Mouse (Mus musculus) cerebellum, adult 2 months (tissue): ENCODE data around the gene Cd180. TPM values are rescaled to one million over a fixed set of nuclear protein-coding genes. Genes with fewer than 3 reads are reported as not detected.
A peak's percentile ranks its signal among the peaks of the same experiment; 100 is the strongest.

Experiments
- DNase-seq, 2 experiments: peaks; one replicate each; pipeline ENCODE4 v3.0.0; 2021
- H3K27ac ChIP-seq: fragments of 200-500 bp; 2 replicates; pipeline ENCODE4 v1.5.1; 2012; ENCODE audit warnings: low read length, control low read depth, inconsistent platforms; ENCODE audit not compliant: insufficient read depth
- H3K27me3 ChIP-seq: fragments of 200-500 bp; 2 replicates; pipeline ENCODE4 v1.6.1; 2012; ENCODE audit warnings: inconsistent platforms, mild to moderate bottlenecking, low read length, moderate library complexity; ENCODE audit not compliant: control insufficient read depth, insufficient read depth
- H3K4me1 ChIP-seq: fragments of 200-500 bp; 2 replicates; pipeline ENCODE4 v1.6.1; 2011; ENCODE audit warnings: low read length; ENCODE audit not compliant: control insufficient read depth, insufficient read depth
- H3K4me3 ChIP-seq: fragments of 200-500 bp; replicated peaks from 2 replicates; pipeline ENCODE3; 2011; ENCODE audit warnings: mild to moderate bottlenecking, low read depth, low read length, control low read depth; ENCODE audit not compliant: insufficient read depth
- CTCF ChIP-seq: fragments of 200-500 bp; IDR thresholded peaks from 2 replicates; pipeline ENCODE4 v1.5.1; 2011; ENCODE audit warnings: low read depth, mild to moderate bottlenecking, control low read depth, low read length, moderate library complexity, borderline replicate concordance; ENCODE audit not compliant: insufficient read depth
- POLR2A ChIP-seq: fragments of 200-500 bp; IDR thresholded peaks from 2 replicates; pipeline ENCODE4 v1.6.1; 2011; ENCODE audit warnings: low read length, control low read depth, borderline replicate concordance; ENCODE audit not compliant: insufficient read depth
- WGBS: fragments of 180-500 bp; shearing (Covaris S2); methylation state at CpG from one replicate; pipeline ENCODE4 v1.1.7; 2018; 5-methylcytosine and 5-hydroxymethylcytosine counted together
- polyA plus RNA-seq: library from polyadenylated mRNA; depleted of rRNA; stranded (reverse); fragments of >200 nt; gene quantifications from 2 replicates; pipeline ENCODE4 v1.2.3, GENCODE M21; 2012

The Cd180 gene
- polyA plus RNA-seq, 1 experiment = 0.65 TPM

DNA sequence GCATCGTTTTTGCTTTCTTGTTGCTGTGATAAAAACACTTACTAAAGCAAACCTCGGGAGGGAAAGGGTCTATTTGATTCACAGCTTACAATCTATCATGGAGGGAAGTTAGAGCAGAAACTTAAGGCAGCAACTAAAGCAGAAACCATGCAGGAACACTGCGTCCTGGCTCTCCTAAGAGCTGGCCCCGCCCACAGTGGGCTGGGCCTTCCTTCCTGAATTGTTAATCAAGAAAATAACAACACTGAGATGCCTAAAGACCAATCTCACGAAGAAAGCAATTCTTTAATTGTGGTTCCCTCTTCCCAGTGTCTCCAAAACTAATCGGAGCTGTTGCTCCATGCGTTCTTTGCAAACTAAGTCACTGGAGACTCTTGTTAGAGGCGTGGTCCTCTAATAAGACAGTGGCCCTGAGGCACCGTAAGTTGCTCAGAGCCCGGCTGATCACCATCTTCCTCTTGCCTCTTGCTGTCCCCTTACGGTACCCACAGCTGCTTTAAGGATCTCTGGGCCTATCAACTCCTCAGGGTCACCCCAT, 37.1 kb upstream of the Cd180 start:
- no peaks in the 10 kb centered on the region for H3K27me3 ChIP-seq
- TF ChIP-seq POLR2A = no peak
- TF ChIP-seq CTCF = no peak
- H3K27ac ChIP-seq = no peak overlapping the region
- 88% methylated on average over 11 of the region's 11 CpGs for WGBS
- no peak overlapping the region for H3K4me3 ChIP-seq
- H3K4me1 ChIP-seq = no peaks in the 10 kb centered on the region
- DNase-seq = no peak

DNA sequence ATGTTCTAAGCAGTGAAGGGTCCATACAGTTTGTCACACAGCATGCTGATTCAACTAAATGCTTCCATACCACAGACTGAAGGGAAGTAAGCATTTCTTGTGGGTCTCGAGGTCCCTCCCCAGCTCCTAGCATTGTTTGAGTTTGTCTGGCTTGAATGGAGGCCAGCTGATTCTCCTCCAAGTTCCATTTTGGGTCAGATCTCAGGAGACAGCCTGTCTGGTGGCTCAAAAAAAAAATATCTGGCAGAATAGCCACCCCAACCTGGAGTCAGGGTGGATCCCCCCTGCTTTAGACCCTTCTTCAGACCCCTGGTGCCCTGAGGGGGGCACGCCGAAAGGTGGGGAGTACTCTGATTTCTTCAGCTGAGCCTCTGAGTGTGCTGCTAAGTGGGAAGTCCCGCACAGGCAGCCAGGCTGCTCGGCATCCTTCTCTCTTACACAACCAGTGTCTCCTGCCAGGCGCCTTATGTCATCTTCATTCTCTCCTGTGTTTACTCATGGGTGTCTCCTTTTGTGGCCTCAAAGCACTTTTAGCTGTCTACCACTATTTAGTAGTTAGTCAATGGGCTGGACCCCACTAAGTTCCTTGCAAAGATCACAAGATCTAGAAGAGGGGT, 35.0 kb upstream of the Cd180 start:
- TF ChIP-seq POLR2A (no peak), CTCF (no peak)
- Histone ChIP-seq H3K4me1 (no peaks in the 10 kb centered on the region), H3K4me3 (no peak overlapping the region), H3K27ac (no peak overlapping the region), H3K27me3 (no peaks in the 10 kb centered on the region)
- WGBS = 7% methylated on average over 6 of the region's 6 CpGs
- peak; percentile 59 to 74 for DNase-seq

DNA sequence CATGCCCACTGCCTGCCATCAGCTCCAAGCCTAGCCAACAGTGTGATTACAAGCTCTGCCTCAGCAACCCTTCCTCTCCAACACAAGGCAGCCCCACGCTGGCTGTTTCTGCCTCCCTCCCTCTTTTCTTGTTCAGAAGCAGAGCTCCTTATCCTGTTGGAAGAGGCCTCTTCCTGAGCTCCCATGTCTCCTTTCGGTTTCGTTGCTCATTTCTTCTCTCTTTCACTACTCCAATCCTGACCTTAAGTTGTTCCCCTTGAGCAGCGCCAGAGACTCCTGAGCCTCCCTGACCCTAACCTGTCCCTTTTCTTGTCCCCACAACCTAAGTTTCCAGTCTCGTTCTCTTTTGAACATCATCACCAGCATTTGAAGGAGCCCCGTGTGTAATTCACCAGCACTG, 29.3 kb upstream of the Cd180 start:
- Histone ChIP-seq H3K4me1 (no peaks in the 10 kb centered on the region), H3K4me3 (no peak overlapping the region), H3K27me3 (no peaks in the 10 kb centered on the region), H3K27ac (no peak overlapping the region)
- no peak for TF ChIP-seq CTCF
- TF ChIP-seq POLR2A = no peak
- no peak for DNase-seq
- WGBS = 69% methylated on average over 6 of the region's 6 CpGs

DNA sequence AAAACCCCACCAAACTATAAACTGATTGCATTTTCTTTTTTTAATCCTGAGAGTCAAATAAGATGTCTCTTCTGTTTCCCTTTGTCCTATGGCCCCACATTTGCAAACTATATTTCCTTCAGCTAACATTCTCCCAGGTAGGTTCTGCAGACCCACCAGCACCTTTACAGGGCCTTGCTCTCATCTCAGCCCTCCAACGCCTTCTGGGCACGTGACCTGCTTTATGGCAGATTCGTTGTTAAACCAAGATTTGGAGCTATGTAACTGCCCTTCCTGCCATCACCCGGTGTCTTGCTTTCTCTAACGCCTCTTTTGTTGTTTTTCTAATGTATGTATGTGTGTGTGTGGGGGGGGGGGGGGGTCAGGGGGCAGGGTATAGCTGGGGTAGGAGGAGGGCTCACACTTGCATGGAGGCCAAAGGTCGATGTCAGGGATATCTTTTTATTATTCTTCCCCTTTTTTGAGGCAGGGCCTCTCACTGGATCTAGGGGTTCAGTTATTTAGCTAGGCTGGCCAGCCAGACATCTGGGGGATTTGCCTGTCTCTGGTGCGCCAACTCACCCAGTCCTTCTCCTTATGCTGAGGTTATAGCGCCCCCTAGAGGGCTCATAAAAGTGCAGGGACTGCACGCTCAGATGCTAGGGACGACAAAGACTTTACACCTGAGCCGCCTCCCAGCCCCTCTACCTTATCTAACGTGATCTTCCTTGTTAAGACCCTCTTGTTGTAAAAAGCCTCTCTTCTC, 28.3 kb upstream of the Cd180 start:
- H3K4me1 ChIP-seq = no peaks in the 10 kb centered on the region
- WGBS = 62% methylated on average over 12 of the region's 12 CpGs
- H3K4me3 ChIP-seq = no peak overlapping the region
- DNase-seq = no peak
- TF ChIP-seq CTCF (peak; percentile 26; the same call in 1 of the 2 replicates), POLR2A (no peak)
- H3K27me3 ChIP-seq = no peaks in the 10 kb centered on the region
- H3K27ac ChIP-seq = no peak overlapping the region

DNA sequence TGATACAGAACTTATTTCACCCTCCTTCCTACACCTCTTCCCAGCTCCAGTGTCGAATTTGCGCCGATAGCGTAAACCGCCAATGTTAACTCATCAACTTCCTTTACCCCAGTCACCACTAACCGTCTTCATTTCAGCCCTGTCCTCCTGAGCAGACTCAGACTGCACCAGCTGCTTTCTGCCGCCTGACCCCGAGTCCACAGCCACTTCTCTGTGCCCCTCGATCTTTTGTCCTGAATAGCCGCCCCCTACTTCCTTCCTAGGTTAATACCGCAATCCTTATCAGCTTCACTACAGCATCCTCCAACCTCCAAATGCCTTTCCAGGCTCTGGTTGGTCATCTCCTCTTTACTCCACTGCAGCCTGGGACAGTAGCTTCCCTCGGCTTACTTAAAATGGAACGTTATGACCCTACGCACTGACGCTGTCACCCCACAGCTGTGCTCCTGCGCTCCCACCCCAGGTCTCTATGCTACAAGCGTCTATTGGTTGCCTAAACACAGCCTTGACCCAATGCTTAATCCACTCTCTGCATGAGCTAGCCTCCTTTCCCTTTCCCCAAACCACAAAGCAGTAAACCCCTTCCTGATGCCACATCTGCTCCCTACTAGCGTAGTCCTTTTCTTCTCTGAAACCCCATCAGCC, 27.6 kb upstream of the Cd180 start:
- Histone ChIP-seq H3K4me3 (no peak overlapping the region), H3K27ac (no peak overlapping the region), H3K4me1 (no peaks in the 10 kb centered on the region), H3K27me3 (no peaks in the 10 kb centered on the region)
- no peak for DNase-seq
- 70% methylated on average over 18 of the region's 18 CpGs for WGBS
- no peak for TF ChIP-seq POLR2A
- no peak for TF ChIP-seq CTCF

DNA sequence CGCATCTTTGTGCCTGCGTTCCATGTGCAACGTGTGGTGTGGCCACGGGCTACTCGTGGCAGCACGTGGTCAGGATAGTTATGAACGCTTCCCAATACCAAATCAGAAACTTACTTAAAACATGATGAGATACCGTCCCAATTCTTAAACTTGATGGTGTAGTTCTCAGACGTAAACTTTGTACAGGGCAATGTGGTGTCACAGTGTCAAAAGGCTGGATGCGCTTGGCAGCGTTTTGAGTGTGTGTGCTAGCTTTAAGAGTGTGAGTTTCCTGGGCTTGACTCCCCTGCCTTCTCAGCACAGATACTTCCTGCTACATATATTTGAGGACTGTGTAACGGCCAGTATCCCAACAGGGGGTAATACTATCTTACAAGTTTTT, 27.1 kb upstream of the Cd180 start:
- Histone ChIP-seq H3K27ac (no peak overlapping the region), H3K27me3 (no peaks in the 10 kb centered on the region), H3K4me1 (no peaks in the 10 kb centered on the region), H3K4me3 (no peak overlapping the region)
- WGBS = 92% methylated on average over 12 of the region's 12 CpGs
- no peak for DNase-seq
- TF ChIP-seq POLR2A (no peak), CTCF (no peak)

DNA sequence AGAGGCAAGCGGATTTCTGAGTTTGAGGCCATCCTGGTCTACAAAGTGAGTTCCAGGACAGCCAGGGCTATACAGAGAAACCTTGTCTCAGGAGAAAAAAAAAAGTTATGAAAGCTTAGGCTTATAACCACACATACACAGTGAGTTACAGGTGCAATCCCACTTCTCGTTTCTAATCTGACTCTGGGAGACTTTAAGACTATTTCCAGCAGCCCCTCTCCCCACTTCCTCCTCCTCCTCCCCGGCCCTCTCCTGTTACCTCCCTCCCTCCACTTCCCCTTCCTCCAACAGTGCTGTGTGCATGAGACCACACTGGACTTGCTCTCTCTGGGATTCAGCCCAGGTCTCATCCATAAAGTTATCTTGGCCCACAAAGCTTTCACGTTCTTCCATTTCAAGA, 26.6 kb upstream of the Cd180 start:
- TF ChIP-seq POLR2A (no peak), CTCF (no peak)
- H3K27me3 ChIP-seq = no peaks in the 10 kb centered on the region
- H3K27ac ChIP-seq = no peak overlapping the region
- no peak overlapping the region for H3K4me3 ChIP-seq
- WGBS = 88% methylated on average over 4 of the region's 4 CpGs
- H3K4me1 ChIP-seq = no peaks in the 10 kb centered on the region
- no peak for DNase-seq
